Mouse (Mus musculus): ENCODE data around the gene Actl9.
A peak's percentile ranks its signal among the peaks of the same experiment; 100 is the strongest.

Actl9 gene

DNA sequence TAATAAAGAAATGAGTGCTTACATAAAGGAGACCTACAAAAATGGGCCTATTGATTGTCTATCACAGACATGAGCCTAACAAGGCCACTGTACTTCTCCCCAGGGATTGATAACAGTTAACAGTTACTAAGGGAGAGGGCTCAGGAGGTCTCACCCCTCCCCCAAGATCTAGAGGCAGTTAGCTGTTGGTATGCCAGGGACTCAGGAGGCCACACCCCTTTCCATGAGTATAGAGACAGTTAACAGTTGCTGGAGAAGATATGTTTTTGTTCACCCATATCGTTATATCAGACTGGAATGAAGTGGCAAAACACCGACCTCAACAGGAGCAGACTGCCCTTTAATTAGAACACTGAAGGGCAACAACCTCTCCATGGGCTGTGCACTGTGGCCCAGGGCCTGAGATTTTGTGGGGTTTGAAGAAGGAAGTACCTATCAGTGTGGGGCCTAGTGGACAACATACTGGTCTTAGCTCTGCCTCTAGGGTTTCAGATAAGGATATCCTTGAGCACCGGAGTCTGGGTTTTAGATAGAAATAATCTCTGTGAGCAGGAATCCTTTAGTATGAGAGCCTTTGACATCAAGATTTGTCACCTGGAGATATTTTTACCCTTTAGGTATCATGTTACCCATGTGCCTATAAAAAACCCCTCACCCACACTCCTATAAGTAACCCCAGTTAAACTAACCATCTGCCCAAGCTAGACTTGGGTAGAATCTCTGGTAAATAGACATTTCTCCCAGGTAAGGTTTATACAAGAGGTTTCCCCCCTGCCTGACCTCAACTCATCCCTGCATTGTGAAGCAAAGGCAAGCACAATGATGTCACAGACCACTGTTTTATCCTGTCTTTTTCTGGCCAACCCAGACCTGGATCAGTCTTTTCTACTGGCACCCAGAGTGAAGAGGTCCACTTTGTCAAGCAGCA is at the start of gene Actl9:
Gene Actl9 (plus strand): TSS at position 878 of the 928 bp plus-strand sequence.
- DNase-seq = no peak

DNA sequence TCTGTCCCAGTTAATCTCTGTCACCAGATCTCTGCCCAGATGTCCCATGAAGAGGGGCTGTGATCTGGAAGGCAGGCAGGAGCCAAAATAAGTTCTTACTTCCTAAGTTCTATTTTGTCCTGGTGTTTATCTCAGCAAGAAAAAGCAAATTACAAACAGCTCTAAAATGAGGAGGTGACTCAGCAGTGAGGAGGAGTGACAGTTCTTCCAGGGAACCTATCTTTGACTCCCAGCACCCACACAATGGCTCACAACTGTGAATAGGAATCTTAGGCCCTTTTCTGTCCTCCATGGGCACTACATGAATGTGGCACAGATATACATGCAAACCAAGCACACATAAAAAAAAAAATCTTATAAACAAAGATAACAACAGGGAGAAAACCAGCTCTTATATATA is 47.0 kb upstream of the Actl9 start:
- no peak for DNase-seq

DNA sequence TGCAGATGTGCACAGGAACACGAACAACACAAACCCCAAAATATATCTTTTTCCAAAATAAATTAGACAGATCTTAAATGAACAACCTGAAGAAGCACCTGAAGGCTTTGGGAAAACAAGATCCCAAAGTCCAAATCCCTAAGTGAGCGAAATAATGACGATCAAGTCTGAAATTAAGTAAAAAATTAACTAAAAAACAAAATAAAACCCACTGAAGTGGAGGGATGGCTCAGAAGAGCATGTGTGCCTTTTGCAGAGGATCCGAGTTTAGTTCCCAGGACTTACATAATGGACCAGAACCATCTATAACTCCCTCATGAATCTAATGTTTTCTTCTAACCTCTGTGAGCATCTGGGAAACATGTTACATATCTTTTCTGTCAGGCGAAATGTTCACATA is 40.4 kb upstream of the Actl9 start:
- no peak for DNase-seq

DNA sequence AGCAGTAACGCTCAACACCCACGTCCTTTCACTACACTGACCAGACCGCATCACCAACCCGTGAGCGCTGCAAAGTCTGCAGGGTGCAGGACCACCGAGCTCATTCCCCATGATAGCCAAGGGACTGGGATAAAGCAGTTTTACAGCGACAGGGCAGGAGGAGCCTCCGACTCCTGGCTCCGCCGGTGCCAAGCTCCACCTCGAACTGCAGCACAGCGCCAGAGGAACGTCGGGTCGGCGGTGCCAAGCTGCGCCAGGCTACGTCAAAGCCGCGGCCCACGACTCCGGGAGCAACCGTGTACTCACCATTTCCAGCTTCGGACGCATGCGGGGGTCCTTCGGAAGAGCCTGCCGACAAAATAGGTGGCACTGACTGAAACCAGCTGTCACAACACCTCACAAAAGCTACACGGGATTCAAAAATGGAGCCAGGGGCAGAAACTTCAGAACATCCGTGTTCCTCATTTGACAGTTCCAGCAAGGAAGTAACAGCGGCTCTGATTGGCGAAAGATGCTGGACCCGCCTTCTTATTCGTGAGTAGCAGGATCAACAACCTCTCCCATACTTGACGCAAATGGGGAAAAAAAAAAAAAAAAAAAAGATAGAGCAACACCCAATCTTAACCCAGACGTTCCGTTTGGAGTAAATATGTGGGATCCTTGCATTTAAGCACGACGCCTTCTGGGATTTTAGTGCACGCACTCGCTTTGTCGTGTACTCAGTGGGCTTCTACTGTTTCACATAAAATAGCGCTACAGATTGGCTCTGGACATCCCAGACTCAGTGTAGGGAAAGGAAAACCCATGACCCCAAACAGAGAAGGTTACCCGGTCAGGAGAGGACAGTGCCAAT is 38.3 kb upstream of the Actl9 start, which contains the start of gene Zfp101:
Gene Zfp101 (minus strand): TSS at position 460 of the 853 bp plus-strand sequence.
- DNase-seq = peak; percentile 96

DNA sequence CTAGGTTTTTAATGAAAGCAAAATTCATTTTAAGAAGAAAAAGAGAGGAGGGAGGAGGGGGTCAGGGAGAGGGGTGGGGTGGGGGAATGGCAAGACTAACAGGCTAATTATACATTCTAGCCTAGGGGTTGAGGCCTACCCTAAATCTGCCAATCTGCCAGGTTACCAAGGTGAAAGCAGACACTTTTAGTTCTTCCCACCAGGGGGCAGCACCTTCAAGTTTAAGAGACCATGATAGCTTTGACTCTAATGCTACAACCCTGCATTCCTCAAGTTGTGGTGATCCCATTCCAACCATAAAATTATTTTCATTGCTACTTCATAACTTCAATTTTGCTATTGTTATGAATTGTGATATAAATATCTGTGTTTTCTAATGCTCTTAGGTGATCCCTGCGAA is 6.5 kb downstream of the Actl9 start:
- DNase-seq = peak; percentile 36

DNA sequence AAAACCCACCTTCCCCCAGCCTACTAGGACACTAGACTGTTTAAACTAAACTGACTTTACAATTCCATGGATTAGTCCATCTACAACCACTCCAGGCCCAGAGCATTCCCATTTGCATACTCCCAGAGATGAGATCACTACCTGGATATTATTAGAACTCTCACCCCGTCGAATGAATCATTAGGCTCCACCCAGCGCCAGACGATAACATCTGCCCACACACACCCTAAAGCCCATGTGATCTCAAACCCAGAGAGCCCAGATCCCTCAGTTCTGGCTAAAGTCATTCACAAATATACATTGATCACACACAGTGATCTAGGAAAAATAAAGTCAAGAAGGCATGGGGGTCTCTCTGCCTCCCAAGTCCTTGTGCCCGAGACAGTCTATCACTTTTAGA is 7.2 kb downstream of the Actl9 start:
- peak; percentile 9 for DNase-seq

DNA sequence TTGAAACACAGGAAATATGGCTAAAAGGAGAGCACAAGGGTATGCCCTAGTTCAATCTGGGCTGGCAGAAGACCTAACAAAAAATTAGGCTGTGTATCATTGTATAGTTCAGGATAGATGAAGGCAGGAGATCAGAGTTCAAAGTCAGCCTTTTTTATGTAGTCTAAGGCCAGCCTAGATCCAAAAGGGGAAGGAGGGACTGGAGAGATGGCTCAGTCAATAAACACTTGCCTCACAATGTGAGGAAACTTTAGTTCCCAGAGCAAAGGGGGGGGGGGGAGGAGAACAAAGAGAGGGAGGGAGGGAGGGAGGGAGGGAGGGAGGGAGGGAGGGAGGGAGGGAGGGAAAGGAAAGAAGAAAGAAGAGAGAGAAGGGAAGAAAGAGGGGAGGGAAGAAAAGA is 8.5 kb downstream of the Actl9 start:
- no peak for DNase-seq

DNA sequence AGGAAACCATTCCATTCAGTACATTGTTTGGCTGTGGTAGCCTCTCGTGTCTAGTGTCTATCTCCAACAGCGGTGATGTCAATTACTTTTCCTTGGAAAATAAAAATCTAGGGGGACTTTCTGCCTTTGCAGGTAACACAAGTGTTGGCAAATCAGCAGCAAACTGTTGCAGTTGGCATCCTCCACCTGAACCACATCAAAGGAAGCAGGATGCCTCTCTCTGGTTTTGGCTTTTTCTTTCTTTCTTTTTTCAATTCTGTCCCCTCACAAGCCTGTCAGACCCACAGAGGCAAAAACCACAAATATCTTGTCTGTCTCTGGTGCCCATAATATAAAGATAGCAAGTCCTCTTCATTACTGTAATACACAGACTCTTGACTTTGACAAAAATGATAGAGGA is 23.9 kb downstream of the Actl9 start:
- DNase-seq = no peak

DNA sequence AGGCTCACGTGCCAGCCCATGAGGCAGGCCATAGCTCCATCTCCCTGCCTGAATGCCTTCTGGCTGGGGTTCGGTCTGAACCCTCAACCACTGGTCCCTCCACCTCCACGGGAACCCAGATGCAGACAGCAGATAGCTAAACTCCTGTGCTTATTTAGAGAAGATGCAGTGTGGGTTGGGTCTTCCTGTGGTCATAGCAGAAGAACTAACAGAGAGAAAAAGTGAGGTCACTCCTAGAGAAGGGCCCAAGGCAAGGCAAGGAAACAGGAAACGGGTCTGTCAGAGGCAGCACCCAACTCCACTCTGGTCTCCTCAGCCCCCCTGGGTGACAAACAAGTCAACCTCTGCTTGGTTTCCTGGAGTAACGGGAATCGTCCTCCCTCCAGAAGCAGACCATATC is 38.5 kb downstream of the Actl9 start:
- no peak for DNase-seq

All from layer of hippocampus, adult 9-11 months (tissue).